Mouse (Mus musculus) limb, embryonic 13.5 days (tissue): ENCODE measurements around the gene Smim14. TPM values are rescaled to one million over a fixed set of nuclear protein-coding genes. Genes with fewer than 3 reads are reported as not detected.

Source experiments
- ATAC-seq: fragments of 200-750 bp; cut with Nextera tagmentation; 2 replicates; pipeline ENCODE4 v1.8.0; 2017; ENCODE audit warnings: low read depth, moderate number of reproducible peaks, moderate TSS enrichment; ENCODE audit not compliant: low FRiP score
- H3K27ac ChIP-seq: fragments of 300-500 bp; sonication (generic); 2 replicates; pipeline ENCODE4 v1.5.1; 2015; ENCODE audit warnings: inconsistent platforms, mild to moderate bottlenecking, moderate library complexity
- H3K27me3 ChIP-seq: fragments of 300-500 bp; sonication (generic); 2 replicates; pipeline ENCODE4 v1.6.1; 2015; ENCODE audit warnings: mild to moderate bottlenecking, inconsistent platforms
- H3K36me3 ChIP-seq: fragments of 300-500 bp; sonication (generic); 2 replicates; pipeline ENCODE4 v1.6.1; 2015; ENCODE audit warnings: inconsistent platforms, mild to moderate bottlenecking, moderate library complexity
- H3K4me1 ChIP-seq: fragments of 300-500 bp; sonication (generic); 2 replicates; pipeline ENCODE4 v1.6.1; 2015; ENCODE audit warnings: inconsistent platforms
- H3K4me2 ChIP-seq: fragments of 300-500 bp; sonication (generic); replicated peaks from 2 replicates; pipeline ENCODE4 v1.6.1; 2015; ENCODE audit warnings: inconsistent platforms, mild to moderate bottlenecking, moderate library complexity
- H3K4me3 ChIP-seq: fragments of 300-500 bp; sonication (generic); 2 replicates; pipeline ENCODE4 v1.5.1; 2015; ENCODE audit warnings: moderate library complexity, mild to moderate bottlenecking, inconsistent platforms
- H3K9ac ChIP-seq: fragments of 300-500 bp; sonication (generic); 2 replicates; pipeline ENCODE4 v1.6.1; 2015; ENCODE audit warnings: mild to moderate bottlenecking, inconsistent platforms
- H3K9me3 ChIP-seq: fragments of 300-500 bp; sonication (generic); 2 replicates; pipeline ENCODE4 v1.6.1; 2016; ENCODE audit warnings: inconsistent platforms
- WGBS: fragments of 180-500 bp; shearing (Covaris S2); methylation state at CpG from one replicate; pipeline ENCODE4 v1.1.7; 2015; 5-methylcytosine and 5-hydroxymethylcytosine counted together
- polyA plus RNA-seq: library from polyadenylated mRNA; unstranded; fragments of >200 nt; fragmentation: Nextera tagmentation; extraction: Ambion mirVana; gene quantifications from 2 replicates; pipeline ENCODE4 v1.2.1, GENCODE M21; 2015

Gene Smim14
- polyA plus RNA-seq, 1 experiment from 2014 or later, result 116 TPM

GRCm38 (mm10) chr5:65448941-65449340 is 88.0 kb downstream of the Smim14 start:
- Histone ChIP-seq H3K9ac (no peak overlapping the region), H3K4me1 (no peaks in the 10 kb centered on the region), H3K4me2 (no peak overlapping the region), H3K27me3 (no peaks in the 10 kb centered on the region), H3K9me3 (no peaks in the 10 kb centered on the region), H3K27ac (no peak overlapping the region), H3K4me3 (no peak overlapping the region), H3K36me3 (peaks cover 33% of the 10 kb centered on the region)
- 82% methylated on average over 4 of the region's 4 CpGs for WGBS
- no peak for ATAC-seq

GRCm38 (mm10) chr5:65447826-65448225 is 89.2 kb downstream of the Smim14 start:
- H3K4me1 ChIP-seq, result no peaks in the 10 kb centered on the region
- WGBS, result 69% methylated on average over 2 of the region's 2 CpGs
- H3K4me2 ChIP-seq, result no peak overlapping the region
- H3K27ac ChIP-seq, result no peak overlapping the region
- ATAC-seq, result no peak
- no peak overlapping the region for H3K4me3 ChIP-seq
- H3K27me3 ChIP-seq, result no peaks in the 10 kb centered on the region
- peaks cover 27% of the 10 kb centered on the region for H3K36me3 ChIP-seq
- no peak overlapping the region for H3K9ac ChIP-seq
- H3K9me3 ChIP-seq, result no peaks in the 10 kb centered on the region

- H3K4me1 ChIP-seq, result no peaks in the 10 kb centered on the region
- no peak overlapping the region for H3K4me3 ChIP-seq
- H3K4me2 ChIP-seq, result no peak overlapping the region
- peaks cover 24% of the 10 kb centered on the region for H3K36me3 ChIP-seq
- no peaks in the 10 kb centered on the region for H3K9me3 ChIP-seq
- ATAC-seq, result no peak
- H3K27ac ChIP-seq, result no peak overlapping the region
- H3K27me3 ChIP-seq, result no peaks in the 10 kb centered on the region
- no peak overlapping the region for H3K9ac ChIP-seq
- WGBS, result 84% methylated on average over 2 of the region's 2 CpGs
Observed at GRCm38 (mm10) chr5:65446756-65447155, 90.2 kb downstream of the Smim14 start.

GRCm38 (mm10) chr5:65444981-65445380 is 92.0 kb downstream of the Smim14 start:
- WGBS, result 69% methylated on average over 2 of the region's 6 CpGs
- Histone ChIP-seq H3K9ac (no peak overlapping the region), H3K4me3 (no peak overlapping the region), H3K9me3 (no peaks in the 10 kb centered on the region), H3K4me2 (no peak overlapping the region), H3K27ac (no peak overlapping the region), H3K27me3 (no peaks in the 10 kb centered on the region), H3K36me3 (peaks cover 17% of the 10 kb centered on the region), H3K4me1 (no peaks in the 10 kb centered on the region)
- no peak for ATAC-seq

GRCm38 (mm10) chr5:65438041-65438440 is 98.9 kb downstream of the Smim14 start:
- no peak overlapping the region for H3K27ac ChIP-seq
- no peaks in the 10 kb centered on the region for H3K9me3 ChIP-seq
- ATAC-seq, result no peak

GRCm38 (mm10) chr5:65435806-65436561 is 101.0 kb downstream of the Smim14 start, which contains the start of gene Ugdh:
TSS of gene Ugdh (minus strand) at chr5:65435949.
- Histone ChIP-seq H3K36me3 (peaks cover 2% of the 10 kb centered on the region; the same call in 1 of the 2 replicates), H3K4me3 (peak within 1 kb of the TSS; percentile 79), H3K27me3 (no peaks in the 10 kb centered on the region), H3K9ac (peak within 1 kb of the TSS; percentile 84), H3K4me1 (peaks cover 23% of the 10 kb centered on the region), H3K4me2 (peak within 1 kb of the TSS; percentile 77), H3K27ac (peak within 1 kb of the TSS; percentile 92), H3K9me3 (no peaks in the 10 kb centered on the region)
- peak; percentile 97 for ATAC-seq
- 1% methylated on average over 51 of the region's 51 CpGs for WGBS

More at GRCm38 (mm10) chr5:65438041-65438440, 98.9 kb downstream of the Smim14 start:
- H3K36me3 ChIP-seq, result peaks cover 3% of the 10 kb centered on the region; the same call in 1 of the 2 replicates
- no peak overlapping the region for H3K9ac ChIP-seq
- no peaks in the 10 kb centered on the region for H3K27me3 ChIP-seq
- peaks cover 16% of the 10 kb centered on the region for H3K4me1 ChIP-seq
- no peak overlapping the region for H3K4me2 ChIP-seq
- no peak overlapping the region for H3K4me3 ChIP-seq

GRCm38 (mm10) chr5:65435363-65435805 is 101.6 kb downstream of the Smim14 start:
- Histone ChIP-seq H3K9me3 (no peaks in the 10 kb centered on the region), H3K27ac (peak overlapping the region; percentile 88), H3K36me3 (peaks cover 4% of the 10 kb centered on the region; the same call in 1 of the 2 replicates), H3K4me1 (peaks cover 24% of the 10 kb centered on the region), H3K9ac (peak overlapping the region; percentile 84), H3K27me3 (no peaks in the 10 kb centered on the region), H3K4me3 (peak overlapping the region; percentile 79), H3K4me2 (peak overlapping the region; percentile 77)
- under 1% methylated on average over 44 of the region's 47 CpGs for WGBS
- ATAC-seq, result no peak

- peaks cover 4% of the 10 kb centered on the region; the same call in 1 of the 2 replicates for H3K36me3 ChIP-seq
- H3K4me2 ChIP-seq, result peak overlapping the region; percentile 77
- H3K27me3 ChIP-seq, result no peaks in the 10 kb centered on the region
- peak overlapping the region; percentile 79 for H3K4me3 ChIP-seq
- ATAC-seq, result 0 out of 2 replicates have a peak, but pooled peaks have one; percentile 10
- 3% methylated on average over 15 of the region's 15 CpGs for WGBS
- H3K27ac ChIP-seq, result peak overlapping the region; percentile 88
- H3K9ac ChIP-seq, result peak overlapping the region; percentile 84
- peaks cover 26% of the 10 kb centered on the region for H3K4me1 ChIP-seq
- H3K9me3 ChIP-seq, result no peaks in the 10 kb centered on the region
Observed at GRCm38 (mm10) chr5:65434471-65435362, 102.3 kb downstream of the Smim14 start.

- 93% methylated on average over 5 of the region's 5 CpGs for WGBS
- H3K27ac ChIP-seq, result no peak overlapping the region
- H3K4me2 ChIP-seq, result no peak overlapping the region
- H3K9ac ChIP-seq, result no peak overlapping the region
- H3K36me3 ChIP-seq, result peaks cover 35% of the 10 kb centered on the region
- H3K9me3 ChIP-seq, result no peaks in the 10 kb centered on the region
- peaks cover 21% of the 10 kb centered on the region for H3K4me1 ChIP-seq
- no peak for ATAC-seq
- no peak overlapping the region for H3K4me3 ChIP-seq
- H3K27me3 ChIP-seq, result no peaks in the 10 kb centered on the region
Observed at GRCm38 (mm10) chr5:65429441-65429840, 107.5 kb downstream of the Smim14 start.

GRCm38 (mm10) chr5:65428321-65428720 is 108.7 kb downstream of the Smim14 start:
- Histone ChIP-seq H3K27me3 (no peaks in the 10 kb centered on the region), H3K36me3 (peaks cover 45% of the 10 kb centered on the region), H3K4me1 (0 out of 2 replicates have a peak, but pooled peaks cover 13% of the 10 kb centered on the region), H3K4me2 (no peak overlapping the region), H3K9ac (no peak overlapping the region), H3K27ac (no peak overlapping the region), H3K4me3 (no peak overlapping the region), H3K9me3 (no peaks in the 10 kb centered on the region)
- no peak for ATAC-seq
- WGBS, result 53% methylated on average over 4 of the region's 4 CpGs

GRCm38 (mm10) chr5:65425251-65425650 is 111.7 kb downstream of the Smim14 start:
- H3K36me3 ChIP-seq, result peaks cover 72% of the 10 kb centered on the region
- no peak overlapping the region for H3K27ac ChIP-seq
- WGBS, result 90% methylated on average over 5 of the region's 5 CpGs
- no peak overlapping the region for H3K9ac ChIP-seq
- no peak overlapping the region for H3K4me3 ChIP-seq
- 0 out of 2 replicates have a peak, but pooled peaks cover under 1% of the 10 kb centered on the region for H3K4me1 ChIP-seq
- no peak overlapping the region for H3K4me2 ChIP-seq
- no peaks in the 10 kb centered on the region for H3K27me3 ChIP-seq
- no peak for ATAC-seq
- H3K9me3 ChIP-seq, result no peaks in the 10 kb centered on the region

GRCm38 (mm10) chr5:65424215-65424614 is 112.8 kb downstream of the Smim14 start:
- Histone ChIP-seq H3K4me3 (no peak overlapping the region), H3K9me3 (no peaks in the 10 kb centered on the region), H3K27me3 (no peaks in the 10 kb centered on the region), H3K4me1 (no peaks in the 10 kb centered on the region), H3K9ac (no peak overlapping the region), H3K27ac (no peak overlapping the region), H3K36me3 (peaks cover 81% of the 10 kb centered on the region), H3K4me2 (no peak overlapping the region)
- no peak for ATAC-seq
- WGBS, result 97% methylated on average over 6 of the region's 6 CpGs
